Mouse (Mus musculus) T-cell, adult 66 days (primary cell): Measurements from ENCODE around the gene Shf. TPM values are rescaled to one million over a fixed set of nuclear protein-coding genes. Genes with fewer than 3 reads are reported as not detected.

Source experiments
- total RNA-seq, 2 experiments: library from RNA; stranded (reverse); gene quantifications; 3 replicates in 1 of 2; 4 replicates in 1 of 2; pipeline ENCODE4 v1.2.4; 2023

The Shf gene
- 1 to 10 TPM; 7.6 to 8.6 TPM for total RNA-seq

DNA sequence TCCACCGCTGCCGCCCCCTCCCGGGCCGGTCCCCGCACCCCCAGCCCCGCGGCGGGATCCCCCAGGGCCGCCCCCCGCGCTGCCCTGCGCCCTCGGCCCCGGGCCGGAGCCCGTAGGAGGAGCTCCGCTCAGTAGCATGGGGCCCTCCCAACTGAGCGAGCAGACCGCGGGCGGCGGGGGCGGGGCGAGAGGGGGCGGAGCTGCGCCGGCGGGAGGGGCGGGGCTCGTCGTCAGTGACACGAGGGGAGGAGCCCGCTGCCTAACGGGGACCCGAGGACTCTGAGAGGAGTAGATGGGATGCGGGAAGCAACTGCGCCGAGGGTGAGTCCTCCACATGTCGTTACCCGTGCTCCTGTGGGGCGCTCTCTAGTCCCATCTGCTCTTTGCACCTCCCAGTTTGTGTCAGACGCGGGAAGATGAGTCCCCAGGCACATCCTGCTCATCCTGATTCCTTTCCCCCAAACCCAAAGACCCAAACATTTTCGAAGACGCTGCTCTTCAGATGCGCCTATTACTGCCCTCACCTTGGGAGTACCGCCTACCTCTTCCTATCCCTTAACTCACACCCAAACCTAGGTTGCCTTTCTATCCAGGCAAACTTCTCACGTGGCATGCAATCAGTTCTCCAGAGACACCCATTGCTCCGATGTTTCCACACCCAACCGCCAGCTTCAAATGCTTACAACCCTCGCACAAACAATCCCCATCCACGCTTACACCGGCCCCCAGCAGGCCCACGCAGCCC, at the start of gene Shf:
Gene Shf (minus strand): TSS at position 168 of the 745 bp plus-strand sequence.

GRCm38 (mm10) chr2:122315372-122315771, 53.6 kb downstream of the Shf start, which contains the start of gene Duox1:
Gene Duox1 (plus strand): TSS chr2:122315672.

DNA sequence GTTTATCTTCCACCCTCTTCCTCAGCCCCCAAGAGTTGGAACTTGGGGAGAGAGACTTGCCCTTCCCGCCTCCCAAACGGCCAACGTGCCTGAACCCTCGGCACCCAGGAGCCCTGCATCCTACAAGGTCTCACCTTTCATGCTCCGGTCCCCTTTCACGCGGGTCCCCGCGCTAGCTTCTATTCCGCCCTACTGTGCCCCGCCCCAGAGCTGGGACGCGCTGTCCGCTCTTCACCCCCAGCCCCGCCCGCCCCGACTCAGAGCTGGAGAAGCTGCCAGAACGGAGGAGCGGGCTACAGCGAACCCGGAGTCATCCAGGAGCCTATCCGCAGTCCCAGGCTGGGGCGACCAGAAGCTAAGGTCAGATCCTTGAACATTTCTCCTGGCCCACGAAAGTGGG, 55.4 kb downstream of the Shf start, which contains the start of gene Duoxa1:
Gene Duoxa1 (minus strand): TSS at position 195 of the 400 bp plus-strand sequence.

Other genes starting within 250 kb of the Shf start
- 1,000 to 10,000 TPM; 2,534 to 2,720 TPM for gene B2m, start 221.5 kb downstream of the Shf start, total RNA-seq
- gene Trim69, start 208.5 kb downstream of the Shf start, total RNA-seq, result 1 to 10 TPM; 1.3 to 1.7 TPM
- gene Patl2, start 183.0 kb downstream of the Shf start, total RNA-seq, result not detected
- gene Terb2, start 182.9 kb downstream of the Shf start, total RNA-seq, result not detected
- 1 to 10 TPM; 3.3 to 4.0 TPM for gene Sord, start 134.4 kb downstream of the Shf start, total RNA-seq
- gene Duox2, start 70.7 kb downstream of the Shf start, total RNA-seq, result not detected
- gene Duoxa2, start 70.3 kb downstream of the Shf start, total RNA-seq, result not detected
- gene Duoxa1, start 55.4 kb downstream of the Shf start, total RNA-seq, result not detected
- not detected for gene Duox1, start 53.5 kb downstream of the Shf start, total RNA-seq
- 100 to 1,000 TPM; 135 to 138 TPM for gene Slc28a2, start 57.3 kb upstream of the Shf start, total RNA-seq
- gene Gm14085, start 115.8 kb upstream of the Shf start, total RNA-seq, result 10 to 100 TPM; 49.8 to 50.8 TPM
- gene Gatm, start 242.1 kb upstream of the Shf start, total RNA-seq, result 1 to 10 TPM in 1 of 2 experiments, under 1 TPM in 1; 0.89 to 2.3 TPM